Mouse (Mus musculus) gonadal fat pad, adult 2 months (tissue): ENCODE results near the gene Chrnd. TPM values are rescaled to one million over a fixed set of nuclear protein-coding genes. Genes with fewer than 3 reads are reported as not detected.

ENCODE experiments used
- DNase-seq: peaks from one replicate; pipeline ENCODE4 v3.0.0-alpha.2; 2012; ENCODE audit warnings: low read depth
- polyA plus RNA-seq: library from polyadenylated mRNA; depleted of rRNA; stranded (reverse); fragments of >200 nt; gene quantifications from 2 replicates; pipeline ENCODE4 v1.2.3, GENCODE M21; 2012

Gene Chrnd
- polyA plus RNA-seq, 1 experiment, result 0.03 TPM

DNA sequence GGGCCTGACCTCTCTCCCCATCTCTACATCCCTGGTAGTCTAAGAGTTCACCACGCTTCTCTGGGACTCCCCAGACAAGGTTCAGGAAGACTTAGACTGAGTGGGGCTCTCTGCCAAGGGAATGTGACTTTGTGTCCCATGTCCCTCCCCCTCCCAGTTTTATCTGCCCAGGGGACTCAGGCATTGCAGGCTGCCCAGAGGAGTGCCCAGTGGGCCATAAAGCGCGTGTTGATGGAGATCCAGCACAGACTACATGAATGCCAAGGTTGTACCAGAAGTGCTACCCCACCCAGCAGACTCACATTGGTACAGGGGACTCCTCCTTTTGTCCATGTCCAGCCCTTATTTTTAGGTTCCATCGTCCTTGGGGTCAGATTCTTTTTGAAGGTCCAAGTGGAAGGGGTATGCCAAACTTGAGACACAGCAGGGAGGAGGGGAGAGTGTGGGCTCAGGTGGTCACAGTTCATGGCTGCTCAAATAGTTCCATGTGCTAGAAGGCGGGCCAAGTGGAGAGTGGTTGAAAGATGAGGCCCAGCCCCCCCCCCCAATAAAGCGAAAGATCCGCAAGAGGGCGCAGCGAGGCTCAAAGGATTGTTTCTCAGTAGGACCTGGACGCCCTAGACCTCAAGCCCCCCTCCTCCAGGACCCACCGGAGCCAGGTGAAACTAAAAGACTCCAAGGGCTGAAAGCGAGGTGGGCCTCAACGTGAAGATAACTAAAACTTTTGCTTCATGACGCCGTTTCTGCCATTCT is 6.2 kb upstream of the Chrnd start:
- DNase-seq, result no peak

DNA sequence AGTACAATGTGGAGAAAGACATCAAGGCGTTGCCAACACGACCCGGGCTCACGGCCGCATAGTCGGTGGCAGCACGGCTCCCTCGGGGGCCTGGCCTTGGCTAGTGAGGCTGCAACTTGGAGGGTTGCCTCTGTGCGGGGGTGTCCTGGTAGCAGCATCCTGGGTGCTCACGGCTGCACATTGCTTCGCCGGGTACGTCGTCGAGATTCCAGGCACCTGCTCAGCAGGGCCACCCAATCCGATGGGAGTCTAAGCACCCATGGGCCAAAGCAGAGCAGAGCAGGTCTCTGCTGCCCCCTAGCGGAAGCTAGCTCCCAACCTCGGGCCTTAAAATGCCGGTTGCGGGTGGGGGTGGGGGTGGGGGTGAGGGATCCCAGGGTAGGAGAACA is 5.7 kb upstream of the Chrnd start:
- DNase-seq, result no peak

DNA sequence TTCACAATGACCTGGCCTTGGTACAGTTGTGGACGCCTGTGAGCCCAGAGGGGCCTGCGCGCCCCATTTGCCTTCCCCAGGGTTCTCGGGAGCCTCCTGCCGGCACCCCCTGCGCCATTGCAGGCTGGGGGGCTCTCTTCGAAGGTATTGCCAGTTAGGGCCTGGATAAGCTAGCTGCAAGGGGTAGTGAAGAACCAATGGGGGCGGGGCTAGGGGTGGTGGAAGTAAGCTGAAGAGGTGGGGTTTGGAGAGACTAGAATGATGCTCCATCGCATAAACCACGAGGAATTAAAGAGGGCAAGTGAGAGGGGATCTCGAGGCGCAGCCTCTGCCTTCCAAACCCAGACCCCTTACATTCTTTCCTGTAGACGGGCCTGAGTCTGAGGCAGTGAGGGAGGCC is 4.9 kb upstream of the Chrnd start:
- DNase-seq, result no peak

DNA sequence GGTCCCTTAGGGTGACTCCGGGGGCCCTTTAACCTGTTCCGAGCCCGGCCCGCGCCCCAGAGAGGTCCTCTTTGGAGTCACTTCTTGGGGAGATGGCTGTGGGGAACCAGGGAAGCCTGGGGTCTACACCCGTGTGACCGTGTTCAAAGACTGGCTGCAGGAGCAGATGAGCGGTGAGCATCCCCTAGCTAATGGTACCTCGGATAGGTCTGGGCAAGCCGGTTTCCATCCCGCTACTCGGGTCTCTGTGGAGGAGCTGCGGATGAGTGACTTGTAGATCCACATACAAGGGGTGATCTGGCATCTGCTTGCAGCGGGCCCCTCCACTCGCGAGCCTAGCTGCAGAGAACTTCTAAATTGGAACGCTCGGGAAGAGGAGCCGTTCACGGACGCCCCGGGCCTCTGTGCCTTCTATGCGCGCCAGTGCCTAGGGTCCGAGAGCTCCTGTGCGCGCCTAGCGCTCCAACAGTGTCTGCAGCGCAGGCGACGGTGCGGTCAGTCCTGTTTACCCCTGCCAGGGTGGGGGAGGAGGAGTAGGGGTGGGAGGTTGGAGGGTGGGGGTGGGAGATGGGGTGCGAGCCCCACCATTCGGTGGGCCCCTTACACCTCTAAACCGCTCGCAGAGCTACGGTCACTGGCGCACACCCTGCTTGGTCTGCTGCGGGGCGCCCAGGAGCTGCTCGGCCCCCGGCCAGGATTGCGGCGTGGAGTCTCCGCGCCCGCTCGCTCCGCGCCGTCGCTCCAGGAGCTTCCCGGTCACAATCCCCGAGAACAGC is 4.0 kb upstream of the Chrnd start:
- DNase-seq, result no peak

DNA sequence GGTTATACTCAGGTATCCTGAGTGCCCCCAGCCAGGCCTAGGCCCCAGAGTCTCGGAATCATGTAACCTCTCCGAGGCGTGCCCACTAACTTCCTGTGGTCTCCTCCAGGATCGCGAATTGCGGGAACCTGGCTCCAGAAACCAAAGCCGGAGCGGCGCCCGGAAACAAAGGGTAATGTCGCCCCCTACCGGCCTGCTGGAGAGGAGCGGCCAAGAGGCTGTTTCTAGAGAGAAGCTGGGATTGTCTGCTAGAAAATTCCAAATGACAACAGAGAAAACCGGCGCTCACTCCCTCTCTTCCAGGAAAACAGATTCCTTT is 3.4 kb upstream of the Chrnd start:
- DNase-seq, result no peak

DNA sequence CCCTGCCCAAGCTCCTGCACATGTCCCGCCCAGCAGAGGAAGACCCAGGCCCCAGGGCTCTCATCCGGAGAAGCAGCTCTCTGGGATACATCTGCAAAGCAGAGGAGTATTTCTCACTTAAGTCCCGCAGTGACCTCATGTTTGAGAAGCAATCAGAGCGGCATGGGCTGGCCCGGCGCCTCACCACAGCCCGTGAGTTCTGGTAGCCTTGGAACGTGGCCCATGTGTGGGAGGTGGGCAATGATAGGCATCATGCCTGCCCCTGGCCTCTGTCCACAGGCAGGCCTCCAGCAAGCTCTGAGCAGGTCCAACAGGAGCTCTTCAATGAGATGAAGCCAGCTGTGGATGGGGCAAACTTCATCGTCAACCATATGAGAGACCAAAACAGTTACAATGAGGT is 6.9 kb downstream of the Chrnd start:
- DNase-seq, result no peak

DNA sequence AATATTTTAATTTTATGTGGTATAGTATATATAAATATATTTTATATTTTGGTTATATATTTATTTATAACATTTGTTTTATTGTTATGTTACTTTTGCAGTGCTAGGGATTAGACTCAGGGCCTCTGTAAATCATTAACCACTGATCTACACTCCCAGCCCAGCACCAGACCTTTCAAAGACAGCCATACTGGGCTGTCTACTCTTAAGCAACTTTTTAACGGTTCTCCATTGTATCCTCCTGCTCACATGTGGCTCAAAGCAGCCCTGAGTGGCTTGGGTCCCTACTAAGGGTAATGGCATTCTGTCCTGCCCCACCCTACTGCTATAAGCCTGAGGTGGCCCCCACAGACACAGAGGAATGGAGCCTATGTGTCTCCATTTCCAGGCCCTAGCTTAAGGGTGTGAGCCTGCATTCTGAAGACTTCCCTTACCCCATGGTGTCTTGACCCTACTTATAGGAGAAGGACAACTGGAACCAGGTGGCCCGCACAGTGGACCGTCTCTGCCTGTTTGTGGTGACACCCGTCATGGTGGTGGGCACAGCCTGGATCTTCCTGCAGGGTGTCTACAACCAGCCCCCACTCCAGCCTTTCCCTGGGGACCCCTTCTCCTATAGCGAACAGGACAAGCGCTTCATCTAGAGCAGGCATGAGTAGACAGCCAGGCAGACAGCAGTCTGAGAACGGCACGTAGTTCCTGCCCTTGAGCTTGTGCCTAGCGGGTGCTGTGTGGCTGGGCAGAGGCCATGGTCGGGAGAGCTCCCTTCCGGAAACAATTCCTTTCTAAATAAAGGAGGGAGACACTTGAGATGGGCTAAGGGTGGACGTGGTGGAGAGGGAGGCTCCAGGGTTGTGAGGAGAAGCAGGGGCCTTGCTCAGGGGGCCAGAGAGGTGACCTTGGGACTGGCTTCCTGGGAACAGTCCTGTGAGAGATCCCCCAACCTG is 8.0 kb downstream of the Chrnd start:
- DNase-seq, result no peak

DNA sequence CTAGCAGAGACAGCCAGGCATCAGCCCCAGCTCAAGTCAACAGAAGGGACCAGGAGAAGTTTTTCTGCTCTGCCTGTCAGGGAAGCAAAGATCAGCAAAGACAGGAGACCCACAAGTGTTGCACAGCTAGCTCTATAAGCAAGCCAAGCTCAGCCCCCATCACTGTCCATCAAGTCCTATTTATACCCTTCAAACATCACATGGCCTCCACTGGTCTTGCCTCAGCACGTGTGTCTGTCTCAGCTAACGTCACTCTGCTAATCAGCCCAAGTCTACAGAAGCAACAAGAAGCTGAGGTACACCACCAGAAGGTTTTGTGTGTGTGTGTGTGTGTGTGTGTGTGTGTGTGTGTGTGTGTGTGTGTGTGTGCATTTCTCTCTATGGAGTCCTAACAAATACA is 10.4 kb downstream of the Chrnd start:
- DNase-seq, result no peak

DNA sequence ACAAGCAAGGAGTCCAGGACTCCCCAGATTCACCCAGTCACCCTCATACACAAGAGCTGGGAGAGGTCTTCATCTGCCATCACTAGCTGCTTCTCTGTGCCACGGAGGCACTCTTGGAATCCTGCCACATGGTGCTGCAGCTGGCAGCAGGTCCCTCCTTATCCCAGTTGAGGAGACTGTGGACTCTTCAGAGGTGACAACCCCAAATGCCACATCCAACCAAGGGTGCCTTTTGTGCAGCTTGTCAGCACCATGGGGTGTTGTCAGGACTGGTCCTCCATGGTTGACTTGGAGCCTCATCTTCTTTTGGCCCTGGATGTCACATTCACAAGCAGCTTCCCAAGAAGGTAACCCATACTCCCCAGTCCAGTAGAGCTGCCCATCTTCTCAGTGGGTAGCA is 11.4 kb downstream of the Chrnd start:
- DNase-seq, result no peak

DNA sequence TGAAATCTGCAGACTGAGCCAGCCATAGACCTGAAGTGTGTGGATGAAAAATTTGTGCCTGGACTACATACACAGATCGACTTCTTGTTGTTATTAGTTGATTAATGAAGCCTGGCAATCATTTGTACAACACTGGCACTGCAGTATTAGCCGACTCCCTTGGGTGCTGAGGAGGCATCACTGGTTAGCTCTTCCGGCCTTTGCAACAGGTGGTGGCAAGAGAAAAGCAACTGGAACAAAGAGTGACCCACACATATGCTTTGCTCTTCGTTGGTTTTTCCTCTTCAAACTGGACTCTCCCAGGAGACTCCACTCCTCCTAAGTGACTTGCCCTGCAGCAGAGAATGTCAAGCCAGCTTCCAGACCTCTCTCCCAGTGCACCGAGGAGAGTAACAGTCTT is 13.4 kb downstream of the Chrnd start:
- no peak for DNase-seq

DNA sequence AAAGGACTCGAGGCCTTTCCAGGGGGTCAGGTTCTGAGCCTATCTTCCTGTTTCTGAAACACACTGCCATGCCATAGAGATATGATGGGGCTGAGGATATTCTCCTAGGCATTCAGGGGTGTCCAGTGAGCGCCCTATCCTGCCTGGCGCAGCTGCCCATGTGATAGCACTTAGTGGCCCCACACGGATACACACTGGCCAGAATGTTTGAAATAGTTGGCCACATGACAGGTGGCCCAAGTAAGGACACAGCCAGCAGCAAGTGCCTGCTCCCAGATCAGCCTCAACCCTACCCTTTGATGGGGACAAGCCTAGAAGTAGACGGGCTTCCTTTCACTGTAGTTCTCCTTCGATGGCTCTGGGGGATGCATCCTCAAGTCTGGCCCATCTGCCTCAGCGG is 14.1 kb downstream of the Chrnd start, which contains the start of gene Chrng:
Gene Chrng, plus strand, starts transcription at position 193 of the 400 bp plus-strand sequence.
- no peak for DNase-seq

DNA sequence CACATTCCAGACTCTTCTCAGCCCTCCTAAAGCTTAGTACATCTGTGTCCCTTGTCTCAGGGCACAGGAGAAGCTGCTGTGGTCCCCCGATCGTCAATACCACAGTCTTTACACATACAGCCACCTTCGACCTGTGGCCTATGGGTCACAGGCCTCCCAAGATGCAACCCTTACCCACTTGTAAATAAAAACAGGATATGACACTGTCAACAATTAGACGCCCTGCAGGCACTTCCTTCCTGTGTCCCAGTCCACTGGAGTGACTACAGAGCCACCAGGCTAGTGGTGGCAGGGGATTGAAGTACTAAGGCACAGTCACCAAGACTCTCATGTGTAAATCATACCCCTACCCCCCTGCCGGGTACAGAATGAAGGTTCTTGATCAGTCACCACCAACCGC is 14.6 kb downstream of the Chrnd start:
- DNase-seq, result no peak

DNA sequence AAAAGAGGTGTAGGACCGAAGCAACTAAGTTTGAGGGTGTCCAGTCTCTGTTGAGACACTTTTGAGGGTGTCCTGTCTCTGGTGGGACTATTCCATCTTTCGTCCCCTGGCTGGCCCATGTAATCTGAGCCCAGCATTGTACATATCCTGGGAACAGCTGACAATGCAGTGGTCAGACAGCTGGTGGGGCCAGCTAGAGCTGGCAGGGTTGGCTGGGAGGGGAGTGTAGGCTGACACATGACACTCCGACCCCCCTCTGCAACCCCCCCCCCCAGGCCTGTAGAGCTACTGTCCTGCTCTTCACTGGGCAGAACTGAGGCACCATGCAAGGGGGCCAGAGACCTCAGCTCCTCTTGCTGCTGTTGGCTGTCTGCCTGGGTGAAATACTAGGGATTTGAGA is 15.1 kb downstream of the Chrnd start:
- no peak for DNase-seq

DNA sequence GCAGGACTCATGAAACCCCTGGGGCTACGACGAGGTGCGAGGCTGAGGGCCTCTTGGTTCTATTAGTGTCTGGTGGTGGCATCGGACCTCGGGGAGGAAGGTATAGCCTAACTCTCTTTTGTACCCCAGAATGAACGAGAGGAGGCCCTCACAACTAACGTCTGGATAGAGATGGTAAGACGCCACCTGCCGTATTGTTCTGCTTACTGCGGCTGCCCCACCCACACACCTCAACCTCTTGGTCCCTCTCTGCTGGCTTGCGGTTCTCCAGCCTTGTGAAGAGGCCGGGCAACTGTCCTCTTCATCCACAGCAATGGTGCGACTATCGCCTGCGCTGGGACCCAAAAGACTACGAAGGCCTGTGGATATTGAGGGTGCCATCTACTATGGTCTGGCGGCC is 15.9 kb downstream of the Chrnd start:
- DNase-seq, result no peak

DNA sequence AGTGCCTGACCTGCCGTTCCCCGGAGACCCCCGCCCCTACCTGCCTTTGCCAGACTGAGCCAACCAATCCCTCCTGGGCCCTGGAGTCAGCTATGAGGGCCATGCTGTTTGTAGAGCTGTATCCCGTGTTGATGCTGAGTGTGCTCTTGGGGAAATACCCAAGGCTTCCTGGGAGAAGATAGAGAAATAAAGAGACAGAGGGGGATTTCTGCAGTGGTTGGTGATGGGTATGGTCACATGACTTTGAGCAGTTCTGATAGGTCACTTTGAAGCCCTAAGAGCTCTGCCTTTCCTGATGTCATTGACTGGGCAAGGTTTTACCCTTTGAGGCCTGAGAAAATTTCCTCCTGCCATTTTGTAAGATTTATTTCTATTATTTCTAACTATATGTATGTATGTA is 21.0 kb downstream of the Chrnd start:
- DNase-seq, result no peak

DNA sequence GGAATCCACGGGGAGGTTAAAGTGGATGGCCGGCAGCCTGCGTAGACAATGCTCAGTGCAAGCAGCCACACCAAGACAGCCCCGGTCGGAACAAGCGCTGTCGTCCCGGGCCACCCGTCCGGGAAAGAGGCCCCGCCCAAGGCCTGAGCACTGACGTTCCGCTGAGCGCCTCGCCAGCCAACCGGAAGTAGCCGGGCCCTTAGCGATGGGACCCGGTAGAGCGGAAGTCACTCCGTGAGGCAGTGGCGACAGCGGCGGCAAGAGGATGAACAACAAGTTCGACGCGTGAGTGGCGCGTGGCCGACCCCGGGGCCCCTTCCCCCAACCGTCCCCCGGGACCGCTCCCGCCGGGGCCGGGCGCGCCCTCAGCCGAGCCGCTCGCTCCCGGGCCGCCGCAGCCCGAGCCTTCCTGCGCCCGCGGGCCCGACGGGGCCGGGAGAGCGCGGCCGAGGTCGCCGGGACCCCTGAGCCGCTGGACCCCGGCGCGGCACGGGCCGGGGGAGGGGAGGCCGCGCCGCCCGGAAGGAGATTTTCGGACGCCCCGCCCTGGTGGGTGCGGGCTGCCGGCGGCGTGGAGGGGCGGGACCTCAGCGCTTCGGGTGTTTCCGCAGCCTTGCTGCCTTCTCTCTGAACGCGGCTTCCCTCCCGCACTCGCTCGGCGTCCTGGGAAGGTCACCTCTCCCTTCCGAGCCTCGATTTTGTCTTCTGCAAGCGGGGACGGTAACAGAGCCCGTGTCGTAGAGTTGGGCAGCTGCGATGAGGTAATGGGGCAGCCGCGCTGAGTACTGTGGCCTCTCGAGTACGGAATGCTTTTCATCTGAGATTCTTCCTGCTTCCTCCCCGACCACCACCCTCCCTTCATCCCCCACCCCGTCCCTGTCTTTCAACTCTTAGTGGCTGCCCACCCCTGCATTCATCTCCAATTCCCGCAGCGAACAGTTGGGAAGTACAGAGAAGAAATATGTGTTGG is 23.6 kb downstream of the Chrnd start, which contains the start of gene Eif4e2:
Gene Eif4e2, plus strand, starts transcription at position 180 of the 970 bp plus-strand sequence.
- DNase-seq, result peak; percentile 30

DNA sequence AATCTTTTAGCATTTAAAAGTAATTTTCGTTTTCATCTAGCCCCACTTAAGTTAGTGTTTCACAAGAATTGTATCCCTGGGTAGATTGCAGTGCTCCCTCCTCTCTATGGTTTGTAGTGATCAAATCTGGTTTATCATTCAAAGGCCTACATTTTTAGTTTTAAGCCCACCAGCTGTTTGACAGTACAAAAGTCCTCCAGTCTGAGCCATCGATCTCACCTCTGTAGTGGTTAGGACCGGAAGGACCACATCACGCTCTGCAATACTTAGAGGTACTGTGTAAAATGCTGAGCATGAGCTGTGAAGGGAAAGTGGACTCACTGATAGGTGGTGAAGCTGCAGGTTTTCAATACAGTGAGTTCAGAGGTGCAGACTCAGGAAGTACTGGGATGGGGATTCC is 24.3 kb downstream of the Chrnd start:
- DNase-seq, result no peak

DNA sequence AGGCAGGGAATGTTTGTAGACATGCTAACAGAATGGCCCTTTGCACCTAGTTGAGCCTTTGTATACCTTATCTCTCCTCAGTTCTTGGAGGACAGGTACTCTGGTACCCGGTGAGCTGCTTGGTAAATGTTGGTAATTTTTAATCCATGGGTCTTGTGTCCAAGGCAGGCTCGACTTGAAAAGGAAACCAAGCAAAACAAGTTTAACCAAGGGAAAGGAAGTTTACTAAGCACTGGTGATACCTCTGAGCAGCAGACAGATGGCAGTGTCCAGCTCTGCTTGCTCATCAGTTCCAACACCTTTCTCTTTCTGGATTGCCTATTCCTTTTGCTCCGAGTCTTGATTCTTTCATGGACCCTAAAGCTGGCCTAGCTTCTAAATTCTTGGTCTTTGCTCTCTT is 27.5 kb downstream of the Chrnd start:
- no peak for DNase-seq

DNA sequence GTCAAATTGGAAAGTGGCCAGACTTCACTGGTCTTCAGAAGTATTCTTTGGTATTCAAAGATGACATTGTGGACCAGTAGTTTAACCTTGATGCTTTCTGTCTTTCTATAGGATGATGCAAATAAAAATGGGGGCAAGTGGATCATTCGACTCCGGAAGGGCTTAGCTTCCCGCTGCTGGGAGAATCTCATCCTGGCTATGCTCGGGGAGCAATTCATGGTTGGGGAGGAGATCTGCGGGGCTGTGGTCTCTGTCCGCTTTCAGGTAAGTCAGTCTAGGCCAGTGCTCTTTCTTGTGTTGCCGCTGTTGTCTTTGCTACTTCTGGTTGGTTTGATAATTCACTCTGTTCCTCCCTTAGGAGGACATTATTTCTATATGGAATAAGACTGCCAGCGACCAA is 35.3 kb downstream of the Chrnd start:
- no peak for DNase-seq

DNA sequence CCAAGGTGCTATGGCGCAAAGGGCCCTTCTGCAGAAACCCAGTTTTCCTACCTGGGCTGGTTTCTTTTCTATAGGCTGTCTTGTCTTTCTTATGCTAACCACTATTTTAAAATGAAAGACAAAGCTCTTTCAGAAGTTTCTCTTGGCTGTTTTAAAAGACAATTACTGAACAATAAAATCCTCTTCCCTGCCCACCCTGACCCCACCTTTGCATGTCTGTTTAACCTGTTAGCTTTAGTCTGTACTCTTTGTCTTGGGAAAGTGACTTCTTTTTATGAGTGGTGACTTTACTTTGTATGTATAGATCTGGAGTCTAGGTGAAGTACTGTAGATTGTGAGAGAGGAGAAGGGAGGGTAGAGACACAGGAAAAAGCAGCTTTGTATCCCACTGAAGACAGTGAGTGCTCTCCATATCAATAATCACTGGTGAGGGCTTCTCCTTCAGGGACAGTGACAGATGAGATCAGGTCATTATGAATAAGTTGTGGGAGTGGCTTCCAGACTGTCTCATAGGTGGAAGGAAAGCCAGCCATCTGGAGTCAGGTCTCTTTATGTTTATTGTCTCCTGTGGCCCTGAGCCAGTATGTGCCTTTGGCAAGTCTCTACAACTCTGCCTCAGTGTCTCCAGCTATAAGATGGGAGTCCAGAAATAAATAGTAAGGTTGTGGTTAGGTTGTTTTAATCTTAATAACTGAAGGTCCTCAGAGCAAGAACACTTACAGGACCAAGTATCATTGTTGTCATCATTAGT is 36.2 kb downstream of the Chrnd start:
- no peak for DNase-seq
